Mouse (Mus musculus): ENCODE results near the gene Arhgef18.

The Arhgef18 gene

DNA sequence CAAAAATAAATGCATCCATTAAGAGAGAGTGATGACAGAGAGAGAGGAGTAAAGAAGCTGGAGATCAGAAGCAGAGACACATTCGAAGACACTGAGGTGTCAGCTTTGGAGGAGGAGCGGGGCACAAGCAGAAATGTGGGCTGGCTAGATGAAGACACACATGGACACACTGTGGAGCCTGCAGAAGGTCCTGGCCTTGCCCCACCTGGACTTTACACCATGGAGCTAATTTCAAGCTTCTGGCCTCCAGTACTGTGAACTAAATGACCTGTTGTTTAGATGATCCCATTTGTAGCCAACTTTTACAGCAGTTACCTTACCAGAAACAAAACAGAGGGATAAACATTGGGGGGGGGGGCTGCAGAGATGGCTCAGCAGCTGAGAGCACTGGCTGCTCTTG is 70.4 kb downstream of the Arhgef18 start:
- DNase-seq (ENCODE audit: low read depth, low spot score): no peak
- Histone ChIP-seq H3K27me3 (ENCODE audit: control insufficient read depth, insufficient read depth, low read length, poor library complexity, severe bottlenecking) (no peaks in the 10 kb centered on the region), H3K36me3 (ENCODE audit: control insufficient read depth, insufficient read depth, low read length, poor library complexity, severe bottlenecking) (no peaks in the 10 kb centered on the region)

DNA sequence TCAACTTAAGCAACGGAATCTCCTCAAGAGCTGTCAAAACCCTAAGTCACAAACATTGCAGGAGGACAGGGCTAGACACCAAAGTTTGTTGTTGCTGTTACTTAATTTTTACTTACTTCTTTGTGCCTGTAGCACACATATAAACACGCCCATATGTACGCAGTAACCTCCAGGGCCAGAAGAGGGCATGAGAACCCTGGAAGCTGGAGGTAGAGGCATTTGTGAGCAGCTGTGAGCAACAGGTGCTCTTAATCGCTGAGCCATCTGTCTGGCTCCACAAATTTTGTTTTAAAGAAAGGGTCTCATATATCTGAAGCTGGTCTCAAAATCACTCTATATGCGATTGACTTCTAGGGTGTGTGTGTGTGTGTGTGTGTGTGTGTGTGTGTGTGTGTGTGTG is 71.5 kb downstream of the Arhgef18 start:
- peak; percentile 70 for DNase-seq (ENCODE audit: low read depth, low spot score)
- no peaks in the 10 kb centered on the region for H3K27me3 ChIP-seq (ENCODE audit: control insufficient read depth, insufficient read depth, low read length, poor library complexity, severe bottlenecking)
- no peaks in the 10 kb centered on the region for H3K36me3 ChIP-seq (ENCODE audit: control insufficient read depth, insufficient read depth, low read length, poor library complexity, severe bottlenecking)

DNA sequence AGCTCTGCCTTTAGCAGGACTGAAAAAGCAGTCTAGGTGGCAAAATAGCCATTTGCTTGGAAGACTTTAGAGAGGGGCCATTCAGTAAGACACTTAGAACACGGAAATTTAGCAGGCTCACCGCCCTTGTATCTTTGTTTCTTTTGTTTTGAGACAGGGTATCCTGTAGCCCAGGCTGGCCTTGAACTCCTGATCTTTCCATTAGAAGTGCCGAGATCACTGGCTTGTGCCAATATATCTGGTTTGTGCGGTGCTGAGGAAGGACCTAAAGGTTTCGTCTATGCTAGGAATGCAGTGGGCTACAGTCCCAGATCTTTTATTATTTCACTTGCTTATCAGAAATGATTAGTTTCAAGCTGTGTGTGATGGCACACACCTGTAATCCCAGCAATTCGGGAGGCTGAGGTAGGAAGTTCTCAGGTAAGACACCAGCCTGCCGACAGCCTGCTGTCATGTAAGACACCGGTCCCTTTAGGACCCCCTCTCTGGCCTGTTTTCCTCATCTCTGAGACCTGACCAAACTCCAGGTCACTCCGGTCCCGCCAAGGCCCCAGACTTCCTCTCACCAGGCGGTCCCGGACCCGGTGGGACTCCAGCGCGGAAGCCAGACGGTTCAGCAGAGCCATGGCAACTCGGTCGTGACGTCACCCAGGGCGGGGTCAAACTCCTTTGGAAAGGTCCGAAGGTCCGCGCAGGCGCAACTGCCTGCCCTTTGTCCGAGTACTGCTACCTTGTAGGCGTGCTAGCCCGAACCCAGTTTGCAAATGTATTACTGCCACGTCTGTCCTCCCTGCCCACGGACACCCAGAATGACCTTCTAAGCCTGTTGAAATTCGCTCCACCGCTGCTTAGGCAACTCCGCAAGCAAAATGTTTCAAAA is 74.4 kb downstream of the Arhgef18 start, which contains the start of gene Pex11g:
Pex11g (minus strand) TSS at position 675 of the 880 bp plus-strand sequence.
- Histone ChIP-seq H3K27me3 (ENCODE audit: control insufficient read depth, insufficient read depth, low read length, poor library complexity, severe bottlenecking) (no peaks in the 10 kb centered on the region), H3K36me3 (ENCODE audit: control insufficient read depth, insufficient read depth, low read length, poor library complexity, severe bottlenecking) (no peaks in the 10 kb centered on the region)
- peak; percentile 94 for DNase-seq (ENCODE audit: low read depth, low spot score)

DNA sequence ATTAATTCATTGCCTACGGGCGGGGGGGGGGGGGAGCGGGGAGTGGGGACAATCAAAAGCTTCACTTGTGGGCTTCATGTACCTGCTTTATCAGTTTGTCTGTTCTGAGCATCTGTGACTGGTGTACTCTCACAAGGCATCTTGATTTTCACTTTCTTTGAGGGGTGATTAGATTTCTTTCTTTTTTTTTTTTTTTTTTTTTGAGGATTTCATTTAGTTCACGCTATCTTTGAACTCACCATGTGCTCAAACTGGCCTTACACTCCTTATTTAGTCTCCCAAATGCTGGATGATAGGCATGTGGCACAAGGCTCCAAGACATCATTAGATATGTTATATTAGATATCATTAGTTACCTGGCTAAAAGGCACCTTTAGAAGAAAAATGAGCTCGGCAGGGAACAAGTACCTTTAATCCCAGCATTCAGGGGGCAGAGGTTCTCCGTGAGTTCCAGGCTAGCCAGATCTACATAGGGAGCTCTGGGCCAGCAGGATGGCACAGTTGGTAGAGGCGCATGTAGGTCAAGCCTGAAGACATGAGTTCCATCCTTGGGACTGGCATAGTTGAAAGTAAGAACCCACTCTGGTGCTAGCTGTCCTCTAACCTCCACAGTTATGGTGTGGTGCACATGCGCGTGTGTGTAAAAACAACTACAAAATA is 75.2 kb downstream of the Arhgef18 start:
- no peaks in the 10 kb centered on the region for H3K27me3 ChIP-seq (ENCODE audit: control insufficient read depth, insufficient read depth, low read length, poor library complexity, severe bottlenecking)
- no peaks in the 10 kb centered on the region for H3K36me3 ChIP-seq (ENCODE audit: control insufficient read depth, insufficient read depth, low read length, poor library complexity, severe bottlenecking)
- no peak for DNase-seq (ENCODE audit: low read depth, low spot score)

DNA sequence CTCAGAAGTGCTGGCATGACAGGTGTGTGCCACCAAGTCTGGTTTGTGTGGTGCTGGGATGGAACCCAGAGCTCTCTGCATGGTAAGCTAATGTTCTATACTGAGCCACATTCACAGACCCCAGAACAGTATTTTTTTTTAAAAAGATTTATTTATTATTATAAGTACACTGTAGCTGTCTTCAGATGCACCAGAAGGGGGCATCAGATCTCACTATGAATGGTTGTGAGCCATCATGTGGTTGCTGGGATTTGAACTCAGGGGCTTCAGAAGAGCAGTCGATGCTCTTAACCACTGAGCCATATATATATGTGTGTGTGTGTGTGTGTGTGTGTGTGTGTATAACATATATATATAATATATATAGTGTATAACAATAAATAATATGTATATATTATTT is 76.0 kb downstream of the Arhgef18 start:
- DNase-seq (ENCODE audit: low read depth, low spot score): peak; percentile 44
- H3K36me3 ChIP-seq (ENCODE audit: control insufficient read depth, insufficient read depth, low read length, poor library complexity, severe bottlenecking): no peaks in the 10 kb centered on the region
- no peaks in the 10 kb centered on the region for H3K27me3 ChIP-seq (ENCODE audit: control insufficient read depth, insufficient read depth, low read length, poor library complexity, severe bottlenecking)

DNA sequence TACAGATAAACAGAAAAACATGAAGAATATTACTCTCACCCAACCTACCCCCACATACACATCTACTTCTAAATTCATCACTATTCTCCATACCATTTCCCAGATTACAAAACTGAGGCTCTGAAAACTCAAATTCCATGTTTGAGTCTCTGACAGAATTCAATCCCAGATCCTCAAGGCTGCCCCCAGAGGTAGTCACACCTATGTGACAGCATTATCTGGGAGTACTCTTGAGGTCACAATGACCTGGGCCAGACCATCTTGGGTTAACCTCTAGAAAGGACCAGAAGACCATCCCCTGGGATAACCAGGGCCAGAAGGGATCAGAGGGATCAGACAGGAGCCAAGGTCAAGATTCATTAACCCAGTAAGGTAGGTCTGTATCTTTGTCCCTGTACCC is 77.8 kb downstream of the Arhgef18 start, which contains the start of gene Tex45:
Tex45 (plus strand) TSS at position 301 of the 400 bp plus-strand sequence.
- no peak for DNase-seq (ENCODE audit: low read depth, low spot score)
- H3K36me3 ChIP-seq (ENCODE audit: control insufficient read depth, insufficient read depth, low read length, poor library complexity, severe bottlenecking): no peaks in the 10 kb centered on the region
- no peaks in the 10 kb centered on the region for H3K27me3 ChIP-seq (ENCODE audit: control insufficient read depth, insufficient read depth, low read length, poor library complexity, severe bottlenecking)

DNA sequence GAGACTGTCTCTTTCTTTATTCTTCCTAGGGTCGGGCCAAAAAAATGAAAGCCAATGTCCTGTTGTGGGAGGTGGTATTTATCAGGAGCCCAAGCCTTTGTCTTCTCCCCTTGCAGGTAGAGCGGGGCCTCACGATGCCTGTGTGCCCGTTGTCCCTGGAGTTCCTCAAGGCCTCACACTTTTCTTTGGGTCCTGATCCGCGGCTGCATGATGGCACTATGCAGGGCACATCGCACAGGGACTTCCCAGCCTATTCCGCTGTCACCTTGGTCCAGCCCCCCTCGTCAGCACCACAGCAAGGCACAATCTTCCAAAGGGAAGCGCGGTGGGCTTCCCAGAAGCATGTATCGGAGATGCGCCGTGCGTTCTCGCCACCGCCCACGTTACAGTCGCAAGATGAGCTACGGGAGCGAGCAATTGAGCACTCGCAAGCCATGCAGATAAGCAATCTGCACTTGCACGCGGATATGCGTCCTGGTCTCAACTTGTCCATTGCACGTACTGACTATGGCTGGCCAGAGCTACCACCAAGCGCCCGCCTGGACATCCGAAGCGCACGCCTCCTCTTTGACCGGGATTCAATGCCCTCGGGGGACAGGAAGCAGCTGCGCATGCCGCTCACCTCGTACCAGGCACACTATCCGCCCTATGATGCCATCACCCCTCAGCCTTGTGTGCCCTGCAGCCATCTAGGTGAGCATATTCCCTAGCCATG is 83.1 kb downstream of the Arhgef18 start:
- no peak for DNase-seq (ENCODE audit: low read depth, low spot score)
- Histone ChIP-seq H3K27me3 (ENCODE audit: control insufficient read depth, insufficient read depth, low read length, poor library complexity, severe bottlenecking) (no peaks in the 10 kb centered on the region), H3K36me3 (ENCODE audit: control insufficient read depth, insufficient read depth, low read length, poor library complexity, severe bottlenecking) (no peaks in the 10 kb centered on the region)

DNA sequence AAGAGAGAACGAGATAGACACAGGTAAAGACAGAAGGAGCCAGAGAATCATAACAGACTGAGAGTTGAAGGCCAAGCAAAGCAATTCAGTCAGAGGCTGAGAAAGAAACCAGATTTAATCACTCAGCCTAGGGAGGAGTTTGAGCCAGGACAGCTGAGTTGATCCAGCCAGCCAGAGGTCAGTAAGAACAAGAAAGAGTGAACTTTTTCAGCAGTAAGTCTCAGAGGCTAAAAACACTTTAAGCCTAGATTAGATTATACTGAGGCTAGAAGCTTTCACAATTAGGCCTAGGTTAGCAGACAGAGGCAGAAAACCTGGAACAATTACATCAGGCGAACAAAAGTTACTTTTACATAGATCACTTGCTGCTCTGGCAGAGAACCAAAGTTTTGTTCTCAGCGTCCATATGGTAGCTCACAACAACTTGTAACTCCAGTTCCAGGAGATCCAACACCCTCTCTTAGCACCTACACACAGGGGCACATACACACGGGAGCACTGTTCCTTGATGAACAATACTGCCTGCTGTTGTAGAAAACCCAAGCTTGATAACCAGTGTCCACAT is 87.5 kb downstream of the Arhgef18 start:
- no peak for DNase-seq (ENCODE audit: low read depth, low spot score)
- H3K36me3 ChIP-seq (ENCODE audit: control insufficient read depth, insufficient read depth, low read length, poor library complexity, severe bottlenecking): no peaks in the 10 kb centered on the region
- no peaks in the 10 kb centered on the region for H3K27me3 ChIP-seq (ENCODE audit: control insufficient read depth, insufficient read depth, low read length, poor library complexity, severe bottlenecking)

DNA sequence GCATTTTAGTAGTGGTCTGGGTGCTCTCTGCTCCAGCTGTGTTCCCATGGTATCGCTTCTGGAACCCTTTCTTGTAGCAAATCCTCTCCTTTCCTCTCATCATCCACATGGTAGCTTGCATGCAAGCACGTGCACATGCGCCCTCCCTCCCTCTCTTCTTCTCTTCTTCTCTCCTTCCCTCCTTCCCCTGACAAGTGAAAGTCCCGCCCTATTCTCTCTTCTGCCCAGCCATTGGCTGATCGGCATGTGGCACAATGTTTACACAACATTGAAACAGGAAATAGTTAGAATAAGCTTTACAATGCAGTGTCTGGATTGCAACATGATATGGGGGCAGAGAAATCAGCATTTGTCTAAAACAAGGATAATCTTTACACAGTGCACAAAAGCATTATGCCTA is 88.8 kb downstream of the Arhgef18 start:
- H3K36me3 ChIP-seq (ENCODE audit: control insufficient read depth, insufficient read depth, low read length, poor library complexity, severe bottlenecking): no peaks in the 10 kb centered on the region
- DNase-seq (ENCODE audit: low read depth, low spot score): no peak
- H3K27me3 ChIP-seq (ENCODE audit: control insufficient read depth, insufficient read depth, low read length, poor library complexity, severe bottlenecking): no peaks in the 10 kb centered on the region

DNA sequence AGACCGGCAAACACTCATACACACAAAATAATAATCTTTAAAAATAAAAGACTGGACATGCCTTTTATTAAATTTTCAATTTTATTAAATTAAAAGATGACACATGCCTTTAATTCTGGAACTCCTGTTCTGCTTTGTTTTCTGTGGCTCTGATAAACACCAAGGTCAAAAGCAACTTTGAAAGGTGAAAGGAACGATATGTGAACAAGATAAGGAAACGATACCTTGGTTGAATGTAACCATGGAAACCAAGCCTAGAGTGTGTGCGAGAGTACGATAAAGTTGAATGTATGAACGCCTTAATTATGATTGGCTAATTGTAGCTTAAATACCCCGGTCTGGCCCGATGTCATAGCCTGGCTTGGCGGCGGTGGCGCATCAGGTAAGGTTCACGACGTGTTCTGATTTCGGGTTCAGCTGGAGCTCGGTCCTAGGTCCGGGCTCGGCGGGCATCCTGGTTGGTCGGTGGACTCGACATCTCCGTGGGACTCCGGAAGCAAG is 89.5 kb downstream of the Arhgef18 start:
- no peak for DNase-seq (ENCODE audit: low read depth, low spot score)
- Histone ChIP-seq H3K27me3 (ENCODE audit: control insufficient read depth, insufficient read depth, low read length, poor library complexity, severe bottlenecking) (no peaks in the 10 kb centered on the region), H3K36me3 (ENCODE audit: control insufficient read depth, insufficient read depth, low read length, poor library complexity, severe bottlenecking) (no peaks in the 10 kb centered on the region)

DNA sequence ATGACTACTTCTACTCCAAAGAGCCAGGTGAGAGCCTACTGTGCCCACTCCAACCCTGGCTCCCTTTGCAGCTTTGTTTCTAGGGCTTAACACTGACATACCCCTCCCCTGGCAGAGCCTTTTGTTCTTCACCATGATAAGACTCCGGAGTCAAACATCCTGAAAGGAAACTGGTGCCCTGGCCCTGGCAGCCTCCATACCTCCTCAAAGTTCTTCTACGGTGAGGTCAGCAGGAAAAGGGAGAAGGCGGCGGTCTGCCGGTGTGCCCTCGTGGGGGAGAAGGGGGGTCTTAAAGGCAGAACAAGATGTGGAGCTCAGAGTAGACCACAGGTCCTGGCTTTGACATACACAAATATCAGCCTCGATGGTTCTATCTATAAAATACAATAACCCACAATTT is 90.7 kb downstream of the Arhgef18 start:
- H3K27me3 ChIP-seq (ENCODE audit: control insufficient read depth, insufficient read depth, low read length, poor library complexity, severe bottlenecking): no peaks in the 10 kb centered on the region

DNA sequence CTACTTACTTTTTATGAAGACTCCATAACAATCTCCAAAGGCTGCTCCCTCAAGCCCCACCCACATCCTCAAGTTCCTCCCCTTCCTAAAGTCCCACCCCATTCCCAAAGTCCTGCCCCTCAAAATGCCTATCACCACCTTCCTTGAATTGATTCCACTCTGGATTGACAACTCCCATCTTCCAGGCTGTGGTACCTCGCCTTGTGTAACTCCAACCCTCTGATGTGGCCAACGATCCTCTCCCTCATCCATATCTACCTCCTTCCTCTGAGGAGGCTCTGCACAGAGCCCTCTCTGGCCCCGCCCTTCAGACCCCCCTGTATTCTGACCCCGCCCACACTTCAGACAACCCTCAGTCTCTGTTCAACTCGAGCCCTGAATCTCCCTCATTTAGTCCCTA is 92.4 kb downstream of the Arhgef18 start:
- Histone ChIP-seq H3K27me3 (ENCODE audit: control insufficient read depth, insufficient read depth, low read length, poor library complexity, severe bottlenecking) (no peaks in the 10 kb centered on the region), H3K36me3 (ENCODE audit: control insufficient read depth, insufficient read depth, low read length, poor library complexity, severe bottlenecking) (no peaks in the 10 kb centered on the region)
- DNase-seq (ENCODE audit: low read depth, low spot score): no peak

More for the DNA sequence above, 90.7 kb downstream of the Arhgef18 start:
- H3K36me3 ChIP-seq (ENCODE audit: control insufficient read depth, insufficient read depth, low read length, poor library complexity, severe bottlenecking): no peaks in the 10 kb centered on the region
- no peak for DNase-seq (ENCODE audit: low read depth, low spot score)

DNA sequence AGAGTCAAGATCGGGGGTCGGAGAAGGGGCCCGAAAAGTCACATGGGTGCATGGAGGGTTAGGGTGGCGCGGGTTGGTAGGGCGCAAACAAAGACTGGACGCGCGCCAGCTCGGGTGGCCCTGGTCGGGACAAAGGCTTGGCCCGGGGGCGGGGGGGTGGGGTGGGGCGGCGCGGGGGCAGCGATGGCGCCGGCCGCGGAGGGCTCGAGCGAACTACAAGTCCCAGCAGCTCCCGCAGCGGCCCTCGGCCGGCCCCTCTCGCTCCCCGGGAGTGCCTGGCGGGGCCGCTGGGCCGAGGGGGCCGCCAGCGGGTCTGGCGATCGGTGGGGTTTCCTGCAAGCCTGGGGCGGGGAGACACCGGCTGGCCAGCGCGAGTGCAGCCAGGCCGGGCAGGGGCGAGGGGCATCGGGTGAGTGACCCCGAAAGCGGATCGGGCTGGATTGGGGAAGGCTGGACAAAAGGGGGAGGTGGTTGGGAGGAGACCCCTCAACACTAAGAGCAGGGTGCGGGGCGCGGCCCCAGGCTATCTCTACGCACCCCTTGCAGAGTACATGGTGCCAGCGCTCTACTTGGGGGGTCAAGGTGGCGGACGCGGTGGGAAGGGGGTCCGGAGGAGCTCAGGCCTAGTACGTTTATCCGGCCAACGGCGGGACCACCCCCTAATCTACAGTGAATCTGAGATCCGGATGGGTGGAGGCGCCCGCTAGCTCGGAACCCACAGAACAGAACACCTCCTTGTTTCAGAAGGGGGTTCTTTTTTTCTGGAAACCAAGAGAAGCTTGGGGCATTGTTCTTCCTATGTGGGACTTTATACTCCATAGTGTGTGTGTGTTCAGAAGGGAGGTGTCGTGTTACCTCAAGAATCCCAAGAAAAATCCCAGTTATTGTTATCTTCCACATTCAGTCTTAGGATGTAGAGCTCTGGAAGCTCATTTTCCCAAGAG is 100.4 kb downstream of the Arhgef18 start, which contains the start of gene Zfp358:
Zfp358 (plus strand) TSS at position 238 of the 944 bp plus-strand sequence.
- Histone ChIP-seq H3K27me3 (ENCODE audit: control insufficient read depth, insufficient read depth, low read length, poor library complexity, severe bottlenecking) (no peaks in the 10 kb centered on the region), H3K36me3 (ENCODE audit: control insufficient read depth, insufficient read depth, low read length, poor library complexity, severe bottlenecking) (no peaks in the 10 kb centered on the region)
- DNase-seq (ENCODE audit: low read depth, low spot score): peak; percentile 69

Data from splenic B cell, adult 2 months (primary cell).